Mouse (Mus musculus) retina, postnatal 7 days (tissue): Measurements from ENCODE around the gene Rassf8.

Source experiments
- DNase-seq: peaks from one replicate; pipeline ENCODE4 v3.0.0-alpha.2; 2012; ENCODE audit warnings: low read depth, low spot score

The Rassf8 gene

GRCm38 (mm10) chr6:145861462-145862227 is 115.1 kb downstream of the Rassf8 start:
- no peak for DNase-seq

- DNase-seq = no peak
Observed at GRCm38 (mm10) chr6:145862321-145862720, 115.8 kb downstream of the Rassf8 start.

GRCm38 (mm10) chr6:145862739-145863064 is 116.2 kb downstream of the Rassf8 start:
- DNase-seq = no peak

GRCm38 (mm10) chr6:145863065-145863971 is 116.8 kb downstream of the Rassf8 start:
- peak; percentile 76 for DNase-seq

- no peak for DNase-seq
Observed at GRCm38 (mm10) chr6:145864171-145864570, 117.6 kb downstream of the Rassf8 start.

GRCm38 (mm10) chr6:145865289-145865885 is 118.8 kb downstream of the Rassf8 start, which contains the start of gene Bhlhe41:
Gene Bhlhe41 (minus strand): TSS chr6:145865558.
- DNase-seq = peak; percentile 78

GRCm38 (mm10) chr6:145865886-145866851 is 119.6 kb downstream of the Rassf8 start:
- peak; percentile 76 for DNase-seq

- no peak for DNase-seq
Observed at GRCm38 (mm10) chr6:145867111-145867510, 120.6 kb downstream of the Rassf8 start.
